Mouse (Mus musculus) lung, postnatal 36 days (tissue): ENCODE results near the gene Prkd2.

Source experiments
- DNase-seq: peaks from one replicate; pipeline ENCODE4 v3.0.0; 2022; ENCODE audit warnings: mixed read lengths

The Prkd2 gene

DNA sequence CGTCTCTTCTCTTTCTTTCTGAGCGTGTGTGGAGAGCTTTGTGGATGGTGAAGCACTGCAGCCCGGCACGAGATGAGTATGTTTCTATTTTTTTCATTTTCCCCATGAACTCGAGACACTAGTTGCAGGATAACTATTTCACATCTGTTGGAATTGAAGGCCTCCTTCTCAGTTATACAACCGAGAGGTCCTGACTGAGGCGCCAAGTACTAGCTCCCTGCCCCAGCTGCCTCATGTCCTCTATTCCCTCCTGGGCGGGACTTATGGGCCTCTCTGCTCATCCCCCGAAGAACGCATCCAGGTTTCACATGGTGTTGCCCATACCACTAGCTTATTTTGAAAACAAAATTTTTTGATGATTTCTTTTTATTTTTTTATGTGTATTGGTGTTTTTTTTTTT, 52.8 kb downstream of the Prkd2 start:
- no peak for DNase-seq

DNA sequence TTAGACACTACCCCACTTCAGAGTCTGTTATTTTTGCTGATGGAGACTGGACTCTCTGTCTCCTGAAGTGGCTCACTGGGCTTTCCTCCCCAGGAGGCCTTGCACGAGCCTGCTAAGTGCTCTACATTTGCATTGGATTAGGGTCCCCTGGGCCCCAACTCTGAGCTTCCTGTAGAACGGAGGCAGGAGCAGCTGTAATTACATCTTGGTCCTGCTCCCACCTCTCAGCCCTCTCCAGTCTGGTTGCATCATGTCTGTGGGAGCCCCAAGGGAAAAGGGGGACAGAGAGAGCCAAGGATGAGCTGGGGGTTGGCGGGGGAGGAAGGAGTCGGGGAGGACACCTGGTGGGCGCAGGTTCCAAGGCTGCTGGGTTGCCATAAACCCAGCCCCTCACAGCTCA, 57.8 kb downstream of the Prkd2 start:
- no peak for DNase-seq

GRCm38 (mm10) chr7:16903439-16903955, 60.8 kb downstream of the Prkd2 start:
- DNase-seq = no peak

- DNase-seq = no peak
Measured at GRCm38 (mm10) chr7:16904120-16904675, 61.5 kb downstream of the Prkd2 start.

DNA sequence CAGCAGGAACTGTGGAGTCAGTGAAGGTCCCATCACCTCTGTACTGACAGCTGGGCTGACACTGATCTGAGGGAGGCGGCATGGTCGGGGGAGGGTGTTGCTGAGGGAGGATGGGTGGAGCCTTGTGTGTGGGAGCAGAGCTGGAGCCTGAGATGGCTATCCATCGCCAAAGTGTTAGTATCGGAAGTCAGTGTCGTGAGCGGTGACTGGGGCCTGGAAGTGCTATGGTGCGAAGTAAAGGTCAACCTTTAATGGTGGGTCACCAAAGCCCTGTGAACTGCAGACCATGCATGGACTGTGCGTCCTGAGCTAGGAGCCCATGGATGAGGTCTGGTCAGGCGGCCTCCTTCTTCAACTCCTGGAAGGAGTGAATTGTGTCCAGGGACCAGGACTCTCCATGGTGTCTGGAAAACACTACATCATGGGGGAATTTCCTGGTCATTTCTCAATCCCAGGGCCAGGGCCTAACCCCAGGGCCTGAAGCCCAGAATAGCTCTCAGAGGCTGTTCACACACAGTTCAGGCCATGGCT, 62.9 kb downstream of the Prkd2 start:
- DNase-seq = peak; percentile 63

DNA sequence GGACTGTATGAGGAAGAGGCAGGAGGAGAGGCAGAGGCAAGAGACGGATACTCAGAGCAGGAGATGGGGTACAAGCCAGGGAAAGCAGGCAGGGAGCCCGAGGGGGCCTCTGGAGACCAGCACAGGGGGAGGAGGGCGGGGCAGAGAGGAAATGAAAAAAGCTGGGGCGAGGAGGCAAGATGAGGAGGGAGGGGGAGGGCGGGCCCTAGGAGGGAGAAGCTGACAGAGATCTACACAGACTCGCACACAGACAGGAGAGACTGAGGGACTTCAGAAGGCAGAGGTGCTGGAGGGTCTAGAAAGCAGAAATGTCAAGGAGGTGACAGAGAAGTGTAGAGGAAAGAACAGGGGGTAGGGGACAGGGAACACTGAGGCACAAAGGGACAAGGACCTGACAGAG, 63.6 kb downstream of the Prkd2 start, which contains the start of gene Ptgir:
TSS of gene Ptgir (plus strand) at position 210 of the 400 bp plus-strand sequence.
- DNase-seq = peak; percentile 46

GRCm38 (mm10) chr7:16906889-16907559, 64.3 kb downstream of the Prkd2 start:
- no peak for DNase-seq

GRCm38 (mm10) chr7:16907842-16908241, 65.1 kb downstream of the Prkd2 start:
- DNase-seq = no peak

GRCm38 (mm10) chr7:16908367-16908766, 65.7 kb downstream of the Prkd2 start:
- no peak for DNase-seq

DNA sequence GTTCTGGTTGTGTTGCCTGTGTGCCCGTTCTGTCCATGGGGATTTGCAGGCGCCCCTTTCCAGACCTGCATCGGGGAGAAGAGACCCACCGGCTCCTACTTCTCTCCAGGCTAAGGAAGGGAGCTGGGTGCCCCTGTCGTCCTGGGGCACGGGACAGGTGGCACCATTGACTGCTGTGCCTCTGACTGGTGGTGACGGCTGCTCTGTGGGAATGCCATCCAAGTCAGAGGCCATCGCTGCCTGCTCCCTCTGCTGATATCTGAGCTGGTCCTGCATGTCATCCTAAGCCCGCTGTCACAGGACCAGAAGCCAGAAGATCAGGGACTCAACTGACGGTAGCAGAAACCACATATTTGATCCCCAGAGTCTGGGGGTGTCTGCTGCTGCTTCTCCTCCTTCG, 66.2 kb downstream of the Prkd2 start:
- no peak for DNase-seq

GRCm38 (mm10) chr7:16909909-16910308, 67.2 kb downstream of the Prkd2 start:
- peak; percentile 44 for DNase-seq

- no peak for DNase-seq
Measured at GRCm38 (mm10) chr7:16911904-16912303, 69.2 kb downstream of the Prkd2 start.

GRCm38 (mm10) chr7:16912360-16912759, 69.7 kb downstream of the Prkd2 start:
- DNase-seq = peak; percentile 55

GRCm38 (mm10) chr7:16913806-16914452, 71.2 kb downstream of the Prkd2 start:
- peak; percentile 82 for DNase-seq

DNA sequence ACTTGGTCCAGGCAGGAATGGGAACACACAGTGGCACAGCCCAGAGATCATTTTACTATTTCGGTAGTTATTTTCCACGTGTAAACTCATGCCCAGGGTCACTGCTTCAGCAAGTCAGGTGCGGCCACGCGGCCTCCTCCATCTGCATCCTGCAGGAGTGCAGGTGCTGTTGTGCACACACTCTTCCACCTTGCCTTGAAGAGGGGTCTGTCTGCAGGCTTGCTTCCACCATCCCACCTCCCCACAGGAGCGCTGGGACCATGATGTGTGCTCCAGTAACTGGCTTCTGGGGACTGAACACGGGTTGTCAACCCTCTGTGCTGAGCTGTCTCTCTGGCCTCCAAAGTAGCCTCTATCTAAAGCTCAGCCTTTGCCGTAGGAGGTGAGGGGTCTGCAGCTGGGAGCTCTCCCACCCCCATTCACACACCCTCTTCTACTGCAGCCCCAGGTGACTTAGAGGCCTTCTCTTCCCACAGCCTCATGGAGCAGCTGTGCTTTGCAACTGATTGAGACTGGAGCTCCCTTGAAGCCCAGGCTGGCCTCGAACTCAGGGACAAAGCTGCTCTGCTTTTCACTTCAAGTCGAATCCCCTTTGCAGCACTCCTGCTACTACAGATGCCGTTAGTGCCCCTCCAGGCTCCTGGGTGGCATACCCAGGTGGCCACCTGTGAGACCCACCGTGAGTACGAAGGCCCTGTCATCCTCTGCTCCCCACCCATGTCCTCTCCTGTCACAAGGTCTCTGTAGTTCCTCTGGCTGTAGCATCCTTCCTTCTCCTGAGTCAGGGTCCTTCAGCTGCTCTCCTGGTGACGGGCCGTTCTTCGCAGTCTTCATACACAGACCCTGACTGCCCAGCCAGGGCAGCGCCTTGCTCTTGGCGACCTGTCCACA, 72.0 kb downstream of the Prkd2 start:
- no peak for DNase-seq

- no peak for DNase-seq
Measured at GRCm38 (mm10) chr7:16915461-16916340, 73.0 kb downstream of the Prkd2 start.

- no peak for DNase-seq
Measured at GRCm38 (mm10) chr7:16916342-16917265, 73.9 kb downstream of the Prkd2 start.

GRCm38 (mm10) chr7:16917447-16917846, 74.7 kb downstream of the Prkd2 start:
- DNase-seq = no peak

DNA sequence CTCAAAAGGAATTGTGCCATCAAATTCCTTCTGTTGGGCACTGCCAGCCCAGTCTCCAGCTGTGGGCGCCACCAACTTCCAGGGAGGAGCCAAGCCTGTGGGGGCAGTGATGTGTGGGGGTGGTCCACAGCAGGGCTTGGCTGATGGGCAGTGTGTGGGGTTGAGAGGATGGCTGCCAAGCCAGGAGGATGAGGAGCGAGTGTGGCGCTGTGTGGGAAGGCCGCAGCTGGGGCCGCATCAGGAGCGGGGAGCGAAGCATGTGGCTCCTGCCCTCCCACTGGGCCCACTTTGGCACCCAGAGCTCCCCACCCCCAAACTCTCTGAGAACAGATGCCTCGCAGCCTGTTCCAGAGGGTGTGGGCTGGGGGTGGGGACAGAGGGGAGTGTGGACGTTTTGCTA, 75.3 kb downstream of the Prkd2 start:
- no peak for DNase-seq

GRCm38 (mm10) chr7:16918670-16919069, 76.0 kb downstream of the Prkd2 start:
- no peak for DNase-seq
